ENCODE assay signal across 15 mouse cellular contexts in genomic region chr16:19960407-19961058, GRCm38 (mm10). TPM values are rescaled to one million over a fixed set of nuclear protein-coding genes. Genes with fewer than 3 reads are reported as not detected.
DNase-seq lines count a peak whose midpoint lies in the region; ATAC-seq lines count a peak whose summit lies in the region.
"Had no signal": no experiment of that assay in that cellular context is flagged by ENCODE, and none has a peak within 500 bp of the region (broad histone marks: within the 10 kb centered on the region; RNA-seq: fewer than 3 reads in every experiment).

No protein-coding gene starts in this region.

- WGBS in heart, embryonic 11.5 days (ENCODE audit: insufficient replicate concordance) = 42% methylated on average over 4 of the region's 4 CpGs

- H3K4me1 ChIP-seq in heart, embryonic 11.5 days (ENCODE audit: control insufficient read depth, insufficient read depth, low read length) = no peaks in the 10 kb centered on the region; the same call in 1 of the 2 replicates
- H3K4me1 ChIP-seq: intestine, embryonic 15.5 days; liver, embryonic 13.5 days; midbrain, embryonic 12.5 days; neural tube, embryonic 12.5 days had no signal

- ATAC-seq in heart, embryonic 11.5 days (replicated peaks; ENCODE audit: insufficient number of reproducible peaks, low FRiP score, low TSS enrichment) = no peak
- peak; percentile 63 for ATAC-seq in activated CD4-positive, CD25-positive, alpha-beta regulatory T cell, adult 4 months
- ATAC-seq in megakaryocyte progenitor cell, adult 5-6 weeks (replicated peaks; ENCODE audit: poor library complexity) = no peak
- ATAC-seq: intestine, embryonic 15.5 days had no signal

- H3K4me3 ChIP-seq in heart, embryonic 11.5 days (ENCODE audit: low read depth, low read length) = no peak overlapping the region
- H3K4me3 ChIP-seq: intestine, embryonic 15.5 days; liver, embryonic 13.5 days; midbrain, embryonic 12.5 days; neural tube, embryonic 12.5 days had no signal

- no peaks in the 10 kb centered on the region for H3K9me3 ChIP-seq in heart, embryonic 11.5 days (replicated peaks; ENCODE audit: control insufficient read depth, low read length)
- H3K9me3 ChIP-seq: intestine, embryonic 15.5 days; liver, embryonic 13.5 days; midbrain, embryonic 12.5 days; neural tube, embryonic 12.5 days had no signal

- DNase-seq in heart, postnatal 10 days = no peak
- peak; percentile 3 for DNase-seq in retina, postnatal 1 day
- no peak for DNase-seq in retina, embryonic 14.5 days (ENCODE audit: low spot score)
- peak; percentile 50 for DNase-seq in naive thymus-derived CD4-positive, alpha-beta T cell, adult 2 months (ENCODE audit: low read depth)
- DNase-seq in spleen, postnatal 36 days (ENCODE audit: low spot score in 2 of 2) = no peak
- DNase-seq: cerebellum, postnatal 25 days; kidney, postnatal 4 days; liver, embryonic 13.5 days; right cerebral cortex, adult 18-20 months had no signal

- no peaks in the 10 kb centered on the region for H3K27me3 ChIP-seq in heart, embryonic 11.5 days (ENCODE audit: control insufficient read depth, insufficient read depth, low read length)
- H3K27me3 ChIP-seq: intestine, embryonic 15.5 days; liver, embryonic 13.5 days; midbrain, embryonic 12.5 days; neural tube, embryonic 12.5 days had no signal

- intact Hi-C loops in heart, postnatal 10 days (cut with DNase I) = loop anchor here (2.0 kb wide), 1 partner anchor 22 kb away; the partner anchor contains the start of gene Klhl6

- H3K27ac ChIP-seq in heart, embryonic 11.5 days (ENCODE audit: low read depth, low read length) = peak overlapping the region; percentile 32; the same call in 1 of the 2 replicates
- H3K27ac ChIP-seq: intestine, embryonic 15.5 days; liver, embryonic 13.5 days; midbrain, embryonic 12.5 days; neural tube, embryonic 12.5 days had no signal

- H3K9ac ChIP-seq in heart, embryonic 11.5 days (ENCODE audit: low read depth, low read length) = no peak overlapping the region
- H3K9ac ChIP-seq: intestine, embryonic 15.5 days; liver, embryonic 13.5 days; midbrain, embryonic 12.5 days; neural tube, embryonic 12.5 days had no signal

- no peak overlapping the region for H3K4me2 ChIP-seq in heart, embryonic 11.5 days
- H3K4me2 ChIP-seq: intestine, embryonic 15.5 days; liver, embryonic 13.5 days; midbrain, embryonic 12.5 days; neural tube, embryonic 12.5 days had no signal

- H3K36me3 ChIP-seq in heart, embryonic 11.5 days (ENCODE audit: control insufficient read depth, insufficient read depth, low read length) = no peaks in the 10 kb centered on the region
- H3K36me3 ChIP-seq: intestine, embryonic 15.5 days; liver, embryonic 13.5 days; midbrain, embryonic 12.5 days; neural tube, embryonic 12.5 days had no signal

RNA-seq across cellular contexts. Expression of gene Klhl6, which starts 22.3 kb away (rescaled TPM):
- 29.2 and 35.4 TPM in 2 replicates for polyA plus RNA-seq in heart, embryonic 11.5 days (2014; fragmentation: Nextera tagmentation; extraction: Ambion mirVana)
- 10 to 100 TPM in 1 of 2 experiments, 1 to 10 TPM in 1; 8.8 to 12.0 TPM for total RNA-seq in heart, postnatal 10 days (2021)
- 100 to 1,000 TPM; 231 to 315 TPM for polyA plus RNA-seq in activated CD4-positive, CD25-positive, alpha-beta regulatory T cell, adult 4 months (2017; shearing (Covaris generic))
- total RNA-seq in megakaryocyte progenitor cell, adult 5-6 weeks (2015) = 50.6 and 54.0 TPM in 2 replicates
- 73.9 and 75.5 TPM in 2 replicates for total RNA-seq in megakaryocyte progenitor cell, adult 5-6 weeks (2017)

Comparison
In these comparisons a context has a peak if more than half of its experiments do, and no peak if none do; other contexts are left out.
1. DNase-seq: peak in retina, postnatal 1 day (single experiment) and naive thymus-derived CD4-positive, alpha-beta T cell, adult 2 months (single experiment); none in heart, postnatal 10 days (0 of 2), retina, embryonic 14.5 days (single experiment) and spleen, postnatal 36 days (0 of 2).